Mouse (Mus musculus) embryonic facial prominence, embryonic 10.5 days (tissue): Measurements from ENCODE around the gene Hist1h3e. TPM values are rescaled to one million over a fixed set of nuclear protein-coding genes. Genes with fewer than 3 reads are reported as not detected.
"Not testable (repeated sequence)": the region's sequence is repeated elsewhere in the genome, so short reads cannot be mapped to it uniquely, and the experiment has no call there.

Source experiments
- DNase-seq: peaks from one replicate; pipeline ENCODE4 v3.0.0-alpha.2; 2017; ENCODE audit warnings: low spot score
- H3K27ac ChIP-seq: fragments of 300-500 bp; sonication (generic); replicated peaks from 2 replicates; pipeline ENCODE4 v1.5.1; 2016; ENCODE audit warnings: mild to moderate bottlenecking
- H3K27me3 ChIP-seq: fragments of 300-500 bp; sonication (generic); replicated peaks from 2 replicates; pipeline ENCODE4 v1.6.1; 2016; ENCODE audit warnings: low read depth, mild to moderate bottlenecking; ENCODE audit not compliant: poor library complexity, severe bottlenecking
- H3K36me3 ChIP-seq: fragments of 300-500 bp; sonication (generic); replicated peaks from 2 replicates; pipeline ENCODE4 v1.6.1; 2016; ENCODE audit warnings: mild to moderate bottlenecking, moderate library complexity
- H3K4me1 ChIP-seq: fragments of 300-500 bp; sonication (generic); 2 replicates; pipeline ENCODE4 v1.6.1; 2016
- H3K4me3 ChIP-seq: fragments of 300-500 bp; sonication (generic); 2 replicates; pipeline ENCODE4 v1.5.1; 2016; ENCODE audit warnings: mild to moderate bottlenecking, moderate library complexity
- H3K9me3 ChIP-seq: fragments of 300-500 bp; sonication (generic); 2 replicates; pipeline ENCODE4 v1.6.1; 2016; ENCODE audit warnings: mild to moderate bottlenecking
- WGBS: fragments of 180-500 bp; shearing (Covaris S2); methylation state at CpG from one replicate; pipeline ENCODE4 v1.1.7; 2016; 5-methylcytosine and 5-hydroxymethylcytosine counted together
- polyA plus RNA-seq: library from polyadenylated mRNA; unstranded; fragments of >200 nt; fragmentation: Nextera tagmentation; extraction: Ambion mirVana; gene quantifications from 2 replicates; pipeline ENCODE4 v1.2.1, GENCODE M21; 2016

The Hist1h3e gene
- polyA plus RNA-seq, 1 experiment from 2014 or later: 5.8 TPM

DNA sequence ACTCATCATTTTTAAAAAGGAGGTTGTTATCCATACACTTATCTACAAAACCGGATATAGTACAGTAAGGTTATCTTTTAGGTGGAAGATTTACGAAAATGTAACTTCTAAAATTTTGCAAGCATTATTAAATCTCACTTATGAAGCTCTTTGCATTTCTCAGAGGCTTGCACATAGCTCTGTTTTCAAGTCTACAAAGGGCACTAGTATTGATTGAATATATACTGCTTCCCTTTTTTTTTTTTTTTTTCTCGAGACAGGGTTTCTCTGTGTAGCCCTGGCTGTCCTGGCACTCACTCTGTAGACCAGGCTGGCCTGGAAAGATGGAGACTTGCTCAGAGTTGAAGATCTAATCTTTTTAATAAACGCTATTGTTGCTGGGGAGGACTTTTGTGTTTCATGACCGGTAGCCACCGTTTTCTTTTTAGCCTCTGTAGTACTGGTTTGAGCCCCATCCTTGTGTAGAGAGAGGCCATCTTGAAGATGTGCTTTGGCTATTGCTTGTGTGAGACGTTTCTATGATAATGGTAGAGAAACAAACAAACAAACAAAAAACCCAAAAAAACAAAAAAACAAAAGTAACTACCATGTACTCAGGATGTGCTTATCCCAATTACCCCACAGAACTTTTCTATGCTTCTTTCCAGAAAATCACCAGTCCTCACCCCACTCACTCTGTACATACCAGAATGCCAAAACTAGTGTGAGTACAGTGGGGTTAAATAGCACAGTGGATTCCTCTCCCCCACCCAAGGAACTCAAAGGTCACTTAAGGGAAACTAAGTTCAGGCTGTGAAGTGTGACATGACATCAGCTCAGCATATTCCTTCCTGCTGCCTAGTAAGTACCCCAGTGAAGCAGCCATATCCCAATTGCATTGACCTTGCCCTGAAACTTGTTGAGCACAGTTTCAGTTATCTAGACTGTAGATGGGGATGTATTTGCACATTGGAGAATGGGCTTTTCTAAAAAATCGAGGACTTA is 9.9 kb downstream of the Hist1h3e start:
- Histone ChIP-seq H3K4me3 (peak overlapping the region; percentile 59), H3K27me3 (no peaks in the 10 kb centered on the region), H3K27ac (peak overlapping the region; percentile 96), H3K36me3 (no peaks in the 10 kb centered on the region), H3K4me1 (peaks cover 32% of the 10 kb centered on the region), H3K9me3 (no peaks in the 10 kb centered on the region)
- DNase-seq: no peak
- 61% methylated on average over 8 of the region's 8 CpGs for WGBS

DNA sequence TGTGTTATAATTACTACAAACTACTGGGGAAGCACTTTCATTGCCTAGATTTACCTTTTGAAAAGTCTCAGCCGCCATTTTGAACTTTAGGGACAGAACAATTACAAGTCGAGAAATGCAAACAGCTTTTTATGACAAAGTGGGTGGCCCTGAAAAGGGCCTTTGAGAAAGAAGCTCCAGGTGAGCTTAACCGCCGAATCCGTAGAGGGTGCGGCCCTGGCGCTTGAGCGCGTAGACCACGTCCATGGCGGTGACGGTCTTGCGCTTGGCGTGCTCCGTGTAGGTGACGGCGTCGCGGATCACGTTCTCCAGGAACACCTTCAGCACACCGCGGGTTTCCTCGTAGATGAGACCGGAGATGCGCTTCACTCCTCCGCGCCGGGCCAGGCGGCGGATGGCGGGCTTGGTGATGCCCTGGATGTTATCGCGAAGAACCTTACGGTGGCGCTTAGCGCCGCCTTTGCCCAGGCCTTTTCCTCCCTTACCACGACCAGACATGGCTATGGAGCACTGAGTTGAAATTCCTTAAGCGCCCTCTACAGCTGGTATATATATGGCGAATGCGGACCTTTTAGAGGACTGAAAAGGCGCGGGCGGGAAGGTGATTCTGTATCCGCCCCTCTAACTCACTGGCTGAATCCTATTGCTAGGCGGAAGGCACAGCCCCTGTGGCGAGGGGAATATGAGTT is 10.9 kb downstream of the Hist1h3e start, which contains the start of gene Hist1h4f:
TSS of gene Hist1h4f (minus strand) at position 503 of the 689 bp plus-strand sequence.
- under 1% methylated on average over 47 of the region's 47 CpGs for WGBS
- peak within 1 kb of the TSS; percentile 59 for H3K4me3 ChIP-seq

DNA sequence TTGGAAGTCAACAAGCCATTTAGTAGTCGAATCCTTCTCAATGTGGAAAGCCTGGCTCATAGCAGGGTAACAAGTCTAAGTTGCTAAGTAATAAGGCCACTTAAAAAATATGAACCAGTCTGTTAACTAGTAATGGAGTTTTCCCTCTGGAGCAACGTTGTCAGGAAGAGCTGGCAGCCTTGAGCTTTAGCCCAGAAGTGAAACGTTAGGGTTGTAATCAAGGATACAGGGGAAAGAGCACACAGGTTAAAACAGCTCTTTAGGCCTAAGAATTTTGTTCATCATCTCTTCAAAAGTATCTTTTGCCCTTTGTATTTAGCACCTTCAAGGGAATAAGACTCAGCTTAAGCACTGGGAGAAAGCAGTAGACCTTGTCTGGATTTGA is 11.4 kb downstream of the Hist1h3e start:
- DNase-seq: peak; percentile 34
- H3K27me3 ChIP-seq: no peaks in the 10 kb centered on the region
- no peaks in the 10 kb centered on the region for H3K36me3 ChIP-seq
- H3K27ac ChIP-seq: peak overlapping the region; percentile 96
- H3K4me1 ChIP-seq: peaks cover 35% of the 10 kb centered on the region
- no peaks in the 10 kb centered on the region for H3K9me3 ChIP-seq
- H3K4me3 ChIP-seq: peak overlapping the region; percentile 59
- 12% methylated on average over 3 of the region's 3 CpGs for WGBS

More for the DNA sequence above, 10.9 kb downstream of the Hist1h3e start, which contains the start of gene Hist1h4f:
- peak within 1 kb of the TSS; percentile 96 for H3K27ac ChIP-seq
- not testable (repeated sequence) for H3K36me3 ChIP-seq, H3K9me3 ChIP-seq, H3K27me3 ChIP-seq
- peaks cover 31% of the 10 kb centered on the region for H3K4me1 ChIP-seq
- DNase-seq: peak; percentile 93

DNA sequence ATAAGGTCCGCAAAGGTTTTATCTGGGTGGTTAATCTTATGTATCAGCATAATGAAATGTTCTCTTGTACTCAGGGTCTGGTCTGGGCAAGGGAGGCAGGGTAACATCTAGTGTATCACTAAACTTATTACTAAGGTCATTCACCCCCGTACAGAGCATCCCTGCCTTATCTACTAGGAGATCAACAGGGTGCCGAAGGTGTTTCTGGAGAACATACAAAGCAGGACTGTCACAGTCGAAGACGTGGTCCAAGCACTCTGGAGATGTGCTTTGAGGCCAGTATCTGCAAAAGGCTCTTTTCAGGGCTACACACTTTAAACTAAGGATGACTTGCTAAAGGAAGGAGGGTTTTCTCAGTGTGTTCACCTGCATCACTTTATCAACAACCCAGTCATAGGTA is 15.5 kb downstream of the Hist1h3e start:
- peaks cover 25% of the 10 kb centered on the region for H3K4me1 ChIP-seq
- DNase-seq: no peak
- no peaks in the 10 kb centered on the region for H3K27me3 ChIP-seq
- H3K36me3 ChIP-seq: no peaks in the 10 kb centered on the region
- no peaks in the 10 kb centered on the region for H3K9me3 ChIP-seq
- peak overlapping the region; percentile 75 for H3K27ac ChIP-seq
- 77% methylated on average over 5 of the region's 5 CpGs for WGBS
- 0 out of 2 replicates have a peak overlapping the region, but pooled peaks have one; percentile 3 for H3K4me3 ChIP-seq

DNA sequence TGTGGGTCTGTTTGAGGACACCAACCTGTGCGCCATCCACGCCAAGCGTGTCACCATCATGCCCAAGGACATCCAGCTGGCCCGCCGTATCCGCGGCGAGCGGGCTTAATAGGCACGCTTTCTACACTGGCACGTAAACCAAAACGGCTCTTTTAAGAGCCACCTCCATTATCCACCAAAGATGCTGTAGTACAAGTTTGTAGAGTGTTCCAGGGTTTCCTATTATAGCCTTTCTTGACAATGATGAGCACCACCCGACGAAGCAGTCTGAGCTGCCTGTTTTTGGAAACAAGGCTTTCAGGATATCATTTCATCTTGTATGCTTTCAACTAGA is 17.4 kb downstream of the Hist1h3e start:
- DNase-seq, H3K27me3 ChIP-seq, H3K36me3 ChIP-seq, H3K9me3 ChIP-seq: not testable (repeated sequence)
- H3K27ac ChIP-seq: peak overlapping the region; percentile 94
- peak overlapping the region; percentile 62 for H3K4me3 ChIP-seq
- H3K4me1 ChIP-seq: peaks cover 20% of the 10 kb centered on the region
- 0% methylated on average over 14 of the region's 14 CpGs for WGBS

DNA sequence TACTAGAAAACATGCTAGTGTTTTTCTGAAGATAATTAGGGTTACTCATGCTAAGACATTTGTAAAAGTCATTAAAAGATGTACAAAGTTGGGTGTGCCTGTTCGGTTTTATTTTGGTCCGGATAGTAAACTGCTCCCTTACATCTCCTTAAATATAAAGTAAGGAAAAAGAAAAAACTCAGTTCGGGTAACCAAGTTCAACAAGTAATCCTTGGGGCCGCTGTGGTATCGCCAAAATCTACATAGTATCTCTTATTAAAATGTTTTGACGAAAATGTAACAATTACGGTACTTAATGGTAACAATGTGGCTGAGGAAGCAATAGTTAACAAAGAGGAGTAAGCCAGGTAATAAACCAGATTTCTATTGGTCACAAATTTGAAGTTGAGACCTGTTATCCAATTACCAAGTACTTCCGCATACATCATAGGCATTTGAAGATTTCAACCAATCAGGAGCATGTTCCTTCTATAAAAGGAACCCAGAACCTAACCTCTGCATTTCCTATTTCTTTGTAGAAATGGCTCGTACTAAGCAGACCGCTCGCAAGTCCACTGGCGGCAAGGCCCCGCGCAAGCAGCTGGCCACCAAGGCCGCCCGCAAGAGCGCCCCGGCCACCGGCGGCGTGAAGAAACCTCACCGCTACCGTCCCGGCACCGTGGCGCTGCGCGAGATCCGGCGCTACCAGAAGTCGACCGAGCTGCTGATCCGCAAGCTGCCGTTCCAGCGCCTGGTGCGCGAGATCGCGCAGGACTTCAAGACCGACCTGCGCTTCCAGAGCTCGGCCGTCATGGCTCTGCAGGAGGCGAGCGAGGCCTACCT is 18.0 kb downstream of the Hist1h3e start, which contains the start of gene Hist1h3f:
TSS of gene Hist1h3f (plus strand) at position 88 of the 822 bp plus-strand sequence.
- H3K27me3 ChIP-seq: no peaks in the 10 kb centered on the region
- peak within 1 kb of the TSS; percentile 62 for H3K4me3 ChIP-seq
- H3K27ac ChIP-seq: peak within 1 kb of the TSS; percentile 94
- peaks cover 20% of the 10 kb centered on the region for H3K4me1 ChIP-seq
- WGBS: under 1% methylated on average over 29 of the region's 45 CpGs
- no peaks in the 10 kb centered on the region for H3K9me3 ChIP-seq
- peak; percentile 62 for DNase-seq
- H3K36me3 ChIP-seq: no peaks in the 10 kb centered on the region

DNA sequence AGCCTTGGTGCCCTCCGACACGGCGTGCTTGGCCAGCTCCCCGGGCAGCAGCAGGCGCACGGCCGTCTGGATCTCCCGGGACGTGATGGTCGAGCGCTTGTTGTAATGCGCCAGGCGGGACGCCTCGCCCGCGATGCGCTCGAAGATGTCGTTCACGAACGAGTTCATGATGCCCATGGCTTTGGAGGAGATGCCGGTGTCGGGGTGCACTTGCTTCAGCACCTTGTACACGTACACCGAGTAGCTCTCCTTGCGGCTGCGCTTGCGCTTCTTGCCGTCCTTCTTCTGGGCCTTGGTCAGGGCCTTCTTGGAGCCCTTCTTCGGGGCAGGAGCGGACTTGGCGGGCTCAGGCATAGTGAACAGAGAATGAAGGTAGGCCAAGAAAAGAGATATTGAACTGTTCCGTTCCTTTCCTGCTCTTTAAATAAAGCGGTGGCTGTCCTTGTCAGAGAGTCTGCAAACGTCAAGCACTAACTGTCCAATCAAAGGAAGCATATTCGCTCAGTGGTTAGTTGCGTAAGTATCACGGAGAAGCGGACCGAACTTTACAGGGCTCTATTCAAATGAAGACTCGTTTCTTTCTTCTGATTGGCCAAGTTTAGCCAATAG is 19.1 kb downstream of the Hist1h3e start, which contains the start of gene Hist1h2bh:
TSS of gene Hist1h2bh (minus strand) at position 394 of the 609 bp plus-strand sequence.
- Histone ChIP-seq H3K4me1 (peaks cover 19% of the 10 kb centered on the region), H3K27ac (peak within 1 kb of the TSS; percentile 94), H3K4me3 (peak within 1 kb of the TSS; percentile 62)
- H3K9me3 ChIP-seq, H3K27me3 ChIP-seq, H3K36me3 ChIP-seq: not testable (repeated sequence)
- under 1% methylated on average over 42 of the region's 42 CpGs for WGBS
- peak; percentile 80 for DNase-seq

DNA sequence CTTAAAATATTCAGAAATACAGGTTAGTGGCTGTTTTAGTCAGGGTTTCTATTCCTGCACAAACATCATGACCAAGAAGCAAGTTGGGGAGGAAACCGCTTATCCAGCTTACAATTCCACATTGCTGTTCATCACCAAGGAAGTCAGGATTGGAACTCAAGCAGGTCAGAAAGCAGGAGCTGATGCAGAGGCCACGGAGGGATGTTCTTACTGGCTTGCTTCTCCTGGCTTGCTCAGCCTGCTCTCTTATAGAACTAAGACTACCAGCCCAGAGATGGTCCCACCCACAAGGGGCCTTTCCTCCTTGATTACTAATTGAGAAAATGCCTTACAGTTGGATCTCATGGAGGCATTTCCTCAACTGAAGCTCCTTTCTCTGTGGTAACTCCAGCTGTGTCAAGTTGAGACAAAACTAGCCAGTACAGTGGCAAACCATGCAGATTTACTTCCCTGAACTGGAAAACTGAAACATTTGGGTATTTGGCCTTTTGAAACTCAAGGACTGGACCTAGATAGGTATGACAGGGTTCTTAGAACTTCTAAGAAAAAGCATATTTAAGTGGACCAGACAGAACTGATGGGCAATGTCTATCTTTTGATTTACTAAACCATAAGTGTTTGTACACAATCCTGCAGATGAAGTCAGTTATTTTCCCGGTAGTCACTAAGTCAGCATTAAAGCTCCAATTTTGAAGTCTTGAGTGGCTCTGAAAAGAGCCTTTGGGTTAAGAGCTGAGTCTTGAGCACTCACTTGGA is 19.8 kb downstream of the Hist1h3e start:
- WGBS: 7% methylated on average over 3 of the region's 3 CpGs
- Histone ChIP-seq H3K4me1 (peaks cover 25% of the 10 kb centered on the region), H3K27ac (peak overlapping the region; percentile 94), H3K4me3 (peak overlapping the region; percentile 62)
- DNase-seq, H3K9me3 ChIP-seq, H3K27me3 ChIP-seq, H3K36me3 ChIP-seq: not testable (repeated sequence)

DNA sequence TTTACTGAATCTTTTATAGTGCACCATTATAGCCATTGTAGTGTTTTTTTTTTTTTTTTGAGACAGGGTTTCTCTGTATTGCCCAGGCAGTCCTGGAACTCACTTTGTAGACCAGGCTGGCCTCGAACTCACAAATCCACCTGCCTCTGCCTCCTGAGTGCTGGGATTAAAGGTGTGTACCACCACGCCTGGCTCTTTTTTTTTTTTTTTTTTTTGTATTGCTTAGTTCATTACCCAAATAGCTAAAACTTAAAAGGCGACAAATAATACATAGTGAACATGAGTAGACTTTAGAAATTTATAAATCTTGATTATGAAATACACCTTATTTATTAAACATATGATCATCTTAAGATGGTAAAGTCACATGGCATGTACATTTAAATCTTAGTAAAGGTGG is 20.7 kb downstream of the Hist1h3e start:
- H3K4me3 ChIP-seq: peak overlapping the region; percentile 62
- 88% methylated on average over 3 of the region's 3 CpGs for WGBS
- H3K27me3 ChIP-seq: no peaks in the 10 kb centered on the region
- no peak for DNase-seq
- no peaks in the 10 kb centered on the region for H3K9me3 ChIP-seq
- H3K4me1 ChIP-seq: peaks cover 32% of the 10 kb centered on the region
- no peaks in the 10 kb centered on the region for H3K36me3 ChIP-seq
- H3K27ac ChIP-seq: no peak overlapping the region

DNA sequence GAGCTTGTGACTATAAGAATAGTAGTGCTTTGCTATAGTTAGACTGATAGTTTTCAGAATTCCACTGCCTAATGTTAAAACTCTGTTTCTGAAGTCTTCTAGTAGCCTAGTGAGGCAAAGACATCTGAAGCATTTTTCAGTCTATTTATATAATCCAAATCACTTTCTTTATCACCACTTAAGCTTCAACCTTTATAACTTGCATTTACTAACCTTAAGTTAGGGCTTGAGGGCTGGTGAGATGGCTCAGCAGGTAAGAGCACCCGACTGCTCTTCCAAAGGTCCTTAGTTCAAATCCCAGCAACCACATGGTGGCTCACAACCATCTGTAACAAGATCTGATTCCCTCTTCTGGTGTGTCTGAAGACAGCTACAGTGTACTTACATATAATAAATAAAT is 22.3 kb downstream of the Hist1h3e start:
- 67% methylated on average over 1 of the region's 1 CpGs for WGBS
- peaks cover 29% of the 10 kb centered on the region for H3K4me1 ChIP-seq
- H3K36me3 ChIP-seq, H3K27me3 ChIP-seq, DNase-seq, H3K9me3 ChIP-seq, H3K27ac ChIP-seq, H3K4me3 ChIP-seq: not testable (repeated sequence)

DNA sequence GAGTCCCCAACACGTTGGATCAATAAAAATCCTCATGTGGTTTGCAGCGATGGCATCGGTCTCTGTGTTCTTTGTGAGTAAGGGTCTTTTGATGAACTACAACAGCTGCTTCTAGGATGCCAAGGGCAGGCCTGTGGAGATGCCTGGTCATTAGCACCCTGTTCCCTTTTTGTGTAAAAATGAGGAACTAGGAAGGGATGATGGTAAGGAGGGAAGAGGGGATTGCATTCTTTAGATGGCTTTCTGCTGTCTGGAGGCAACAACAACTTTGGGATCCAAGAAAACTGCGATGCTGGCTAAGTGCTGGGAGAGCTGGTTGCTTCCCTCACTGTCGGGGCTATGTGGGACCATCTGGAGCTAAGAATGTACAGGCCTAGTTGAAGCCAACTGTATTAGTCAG is 23.9 kb downstream of the Hist1h3e start:
- Histone ChIP-seq H3K9me3 (no peaks in the 10 kb centered on the region), H3K4me1 (peaks cover 31% of the 10 kb centered on the region), H3K36me3 (no peaks in the 10 kb centered on the region), H3K27me3 (no peaks in the 10 kb centered on the region), H3K27ac (peak overlapping the region; percentile 66), H3K4me3 (peak overlapping the region; percentile 35; the same call in 1 of the 2 replicates)
- 81% methylated on average over 5 of the region's 5 CpGs for WGBS
- no peak for DNase-seq
